Mouse (Mus musculus) left cerebral cortex, postnatal 25 days (tissue): Measurements from ENCODE around the gene Trip4. TPM values are rescaled to one million over a fixed set of nuclear protein-coding genes. Genes with fewer than 3 reads are reported as not detected.
"Not testable (repeated sequence)": the region's sequence is repeated elsewhere in the genome, so short reads cannot be mapped to it uniquely, and the experiment has no call there.

Experiments
- DNase-seq, 2 experiments: peaks; one replicate each; pipeline ENCODE4 v3.0.0; 2022; ENCODE audit warnings: low spot score in 2 of 2, mixed read lengths in 1 of 2
- intact Hi-C: fragments of 180-260 bp; cut with DNase I; formaldehyde crosslinking; loops from one replicate; pipeline ENCODE4 v1.15.1; 2025
- total RNA-seq, 2 experiments: library from RNA; stranded (reverse); gene quantifications; 2 replicates each; pipeline ENCODE4 v1.2.3; 2021

Gene Trip4
- total RNA-seq, 2 experiments from 2014 or later = 35.4 to 37.2 TPM

- no peak for DNase-seq
- intact Hi-C loops = no loop called here
These were observed 100.8 kb downstream of the Trip4 start for GRCm38 (mm10) chr9:65807818-65808217.

- intact Hi-C loops = no loop called here
- peak in 1 of 2 experiments; percentile 17 for DNase-seq
These were observed 101.3 kb downstream of the Trip4 start for GRCm38 (mm10) chr9:65807251-65807650.

- no peak for DNase-seq
- intact Hi-C loops = no loop called here
These were observed 108.8 kb downstream of the Trip4 start for GRCm38 (mm10) chr9:65799770-65800169.

GRCm38 (mm10) chr9:65795651-65796050 lies 112.9 kb downstream of the Trip4 start:
- intact Hi-C loops = no loop called here
- no peak for DNase-seq

GRCm38 (mm10) chr9:65794313-65794712 lies 114.3 kb downstream of the Trip4 start:
- no peak for DNase-seq
- intact Hi-C loops = no loop called here

- no peak for DNase-seq
- intact Hi-C loops = no loop called here
These were observed 115.1 kb downstream of the Trip4 start for GRCm38 (mm10) chr9:65793506-65793905.

GRCm38 (mm10) chr9:65793086-65793485 lies 115.5 kb downstream of the Trip4 start:
- intact Hi-C loops = no loop called here
- DNase-seq = peak in 1 of 2 experiments; percentile 23

- intact Hi-C loops = no loop called here
- DNase-seq = no peak
These were observed 116.7 kb downstream of the Trip4 start for GRCm38 (mm10) chr9:65791846-65792245.

GRCm38 (mm10) chr9:65791106-65791505 lies 117.5 kb downstream of the Trip4 start:
- no peak for DNase-seq
- intact Hi-C loops = no loop called here

GRCm38 (mm10) chr9:65789788-65790187 lies 118.8 kb downstream of the Trip4 start:
- no peak for DNase-seq
- intact Hi-C loops = no loop called here

- intact Hi-C loops = no loop called here
- no peak for DNase-seq
These were observed 120.0 kb downstream of the Trip4 start for GRCm38 (mm10) chr9:65788556-65788955.

GRCm38 (mm10) chr9:65787829-65788344 lies 120.7 kb downstream of the Trip4 start:
- DNase-seq = no peak
- intact Hi-C loops = no loop called here

- DNase-seq = no peak
- intact Hi-C loops = no loop called here
These were observed 121.5 kb downstream of the Trip4 start for GRCm38 (mm10) chr9:65786885-65787787.

- intact Hi-C loops = no loop called here
- no peak for DNase-seq
These were observed 122.7 kb downstream of the Trip4 start for GRCm38 (mm10) chr9:65785772-65786368.

- intact Hi-C loops, DNase-seq: not testable (repeated sequence)
These were observed 129.0 kb downstream of the Trip4 start for GRCm38 (mm10) chr9:65779619-65780018.

Other genes with a start within 250 kb of the Trip4 start
- 100 to 1,000 TPM; 231 to 250 TPM for gene Oaz2, start 240.8 kb downstream of the Trip4 start, total RNA-seq
- gene Zfp609, start 81.2 kb downstream of the Trip4 start, total RNA-seq = 10 to 100 TPM; 42.3 to 48.5 TPM
- gene Pclaf, start 18.6 kb downstream of the Trip4 start, total RNA-seq = under 1 TPM; 0.53 to 0.55 TPM
- gene Csnk1g1, start 130 bp upstream of the Trip4 start, total RNA-seq = 10 to 100 TPM; 43.4 to 45.0 TPM
- gene Ppib, start 151.4 kb upstream of the Trip4 start, total RNA-seq = 100 to 1,000 TPM; 182 to 184 TPM
- 1 to 10 TPM; 3.2 to 3.3 TPM for gene Snx22, start 160.9 kb upstream of the Trip4 start, total RNA-seq
- 10 to 100 TPM; 68.4 to 72.9 TPM for gene Snx1, start 217.8 kb upstream of the Trip4 start, total RNA-seq
- gene Ciao2a, start 217.8 kb upstream of the Trip4 start, total RNA-seq = 10 to 100 TPM; 31.2 to 32.1 TPM
- gene Dapk2, start 249.4 kb upstream of the Trip4 start, total RNA-seq = 1 to 10 TPM; 2.8 to 3.1 TPM